Mouse (Mus musculus): ENCODE measurements around the gene Ang5.
"Not testable (repeated sequence)": the region's sequence is repeated elsewhere in the genome, so short reads cannot be mapped to it uniquely, and the experiment has no call there.

DNA sequence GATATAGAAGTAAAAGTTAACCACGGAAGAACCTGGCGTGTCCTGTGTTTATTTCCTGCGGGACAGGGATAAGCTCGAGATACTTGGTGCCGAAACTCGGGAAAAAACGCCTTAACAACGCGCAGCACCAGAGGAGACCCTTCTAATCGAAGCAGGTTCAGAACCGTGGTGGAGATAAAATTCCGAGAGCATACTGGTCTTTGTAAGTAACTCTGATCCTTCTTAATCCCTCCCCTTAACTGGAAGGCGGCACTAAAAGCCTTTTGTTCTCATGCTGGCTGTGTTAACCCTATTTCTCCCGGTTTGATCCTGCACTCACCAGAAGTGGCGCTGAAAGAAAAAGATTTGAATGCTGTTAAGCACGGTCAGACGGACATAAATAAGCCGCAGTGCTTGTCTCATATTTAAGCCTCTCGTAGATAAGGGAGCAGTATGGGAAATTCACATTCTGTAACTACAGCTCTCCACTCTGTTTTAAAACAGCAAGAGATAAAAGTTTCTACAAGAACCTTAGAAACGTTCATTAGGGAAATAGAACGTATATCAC is 31.4 kb upstream of the Ang5 start:
- not testable (repeated sequence) for TF ChIP-seq CTCF (IDR thresholded peaks at IDR 0.05; ENCODE audit: extremely low read depth, insufficient read length, insufficient replicate concordance, low read depth, low read length); POLR2A (IDR thresholded peaks at IDR 0.05; ENCODE audit: low read depth, low read length)
